Mouse (Mus musculus) kidney, embryonic 16.5 days (tissue): ENCODE data around the gene Scp2d1. TPM values are rescaled to one million over a fixed set of nuclear protein-coding genes. Genes with fewer than 3 reads are reported as not detected.

Experiments used
- ATAC-seq: fragments of 200-750 bp; cut with Nextera tagmentation; 2 replicates; pipeline ENCODE4 v1.8.0; 2017; ENCODE audit warnings: moderate TSS enrichment; ENCODE audit not compliant: low FRiP score, low TSS enrichment
- H3K27ac ChIP-seq: fragments of 300-500 bp; sonication (generic); 2 replicates; pipeline ENCODE4 v1.5.1; 2014; ENCODE audit warnings: low read length
- H3K27me3 ChIP-seq: fragments of 300-500 bp; sonication (generic); 2 replicates; pipeline ENCODE4 v1.6.1; 2014; ENCODE audit warnings: low read length, control low read depth, mixed read lengths; ENCODE audit not compliant: insufficient read depth
- H3K36me3 ChIP-seq: fragments of 300-500 bp; sonication (generic); 2 replicates; pipeline ENCODE4 v1.6.1; 2014; ENCODE audit warnings: low read length, control low read depth, mixed read lengths; ENCODE audit not compliant: insufficient read depth
- H3K4me1 ChIP-seq: fragments of 300-500 bp; sonication (generic); 2 replicates; pipeline ENCODE4 v1.6.1; 2014; ENCODE audit warnings: low read length, control low read depth, mixed read lengths; ENCODE audit not compliant: insufficient read depth
- H3K4me2 ChIP-seq: fragments of 300-500 bp; sonication (generic); replicated peaks from 2 replicates; pipeline ENCODE4 v1.6.1; 2014; ENCODE audit warnings: low read depth, low read length
- H3K4me3 ChIP-seq: fragments of 300-500 bp; sonication (generic); 2 replicates; pipeline ENCODE4 v1.5.1; 2014; ENCODE audit warnings: mild to moderate bottlenecking, low read length
- H3K9ac ChIP-seq: fragments of 300-500 bp; sonication (generic); replicated peaks from 2 replicates; pipeline ENCODE4 v1.6.1; 2014; ENCODE audit warnings: low read length
- H3K9me3 ChIP-seq: fragments of 300-500 bp; sonication (generic); 2 replicates; pipeline ENCODE4 v1.6.1; 2016; ENCODE audit warnings: low read length, control low read depth
- WGBS: fragments of 180-500 bp; shearing (Covaris S2); extraction: QIAGEN DNeasy Blood & Tissue Kit; methylation state at CpG from one replicate; pipeline ENCODE4 v1.1.7; 2014; 5-methylcytosine and 5-hydroxymethylcytosine counted together
- polyA plus RNA-seq: library from polyadenylated mRNA; unstranded; fragments of >200 nt; fragmentation: Nextera tagmentation; extraction: Ambion mirVana; gene quantifications from 2 replicates; pipeline ENCODE4 v1.2.1, GENCODE M21; 2015

Scp2d1 gene
- polyA plus RNA-seq, 1 experiment from 2014 or later, result not detected

DNA sequence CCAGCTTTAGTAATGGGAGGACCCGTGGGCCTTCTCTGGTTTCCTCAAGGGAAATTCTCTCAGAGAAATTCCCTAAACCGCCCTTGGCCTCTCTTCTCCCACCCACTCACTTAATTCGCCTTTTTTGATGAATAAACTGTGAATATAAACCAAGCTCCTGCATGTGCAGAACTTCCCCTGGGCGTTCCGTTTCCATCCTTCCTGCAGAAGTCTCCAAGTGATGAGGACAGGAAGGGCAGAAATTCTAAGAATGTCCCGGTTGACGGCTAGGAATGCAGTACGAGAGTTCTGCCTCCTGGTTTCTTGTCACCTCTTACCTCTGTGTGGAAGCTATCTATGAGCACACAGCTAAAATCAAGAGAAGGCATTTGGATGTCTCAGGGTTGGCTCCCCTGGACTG lies 25.9 kb upstream of the Scp2d1 start:
- Histone ChIP-seq H3K4me2 (no peak overlapping the region), H3K27me3 (no peaks in the 10 kb centered on the region), H3K9ac (no peak overlapping the region), H3K27ac (no peak overlapping the region), H3K36me3 (no peaks in the 10 kb centered on the region), H3K4me1 (0 out of 2 replicates have a peak, but pooled peaks cover 3% of the 10 kb centered on the region), H3K4me3 (no peak overlapping the region), H3K9me3 (no peaks in the 10 kb centered on the region)
- WGBS, result 47% methylated on average over 8 of the region's 8 CpGs
- ATAC-seq, result peak; percentile 51

DNA sequence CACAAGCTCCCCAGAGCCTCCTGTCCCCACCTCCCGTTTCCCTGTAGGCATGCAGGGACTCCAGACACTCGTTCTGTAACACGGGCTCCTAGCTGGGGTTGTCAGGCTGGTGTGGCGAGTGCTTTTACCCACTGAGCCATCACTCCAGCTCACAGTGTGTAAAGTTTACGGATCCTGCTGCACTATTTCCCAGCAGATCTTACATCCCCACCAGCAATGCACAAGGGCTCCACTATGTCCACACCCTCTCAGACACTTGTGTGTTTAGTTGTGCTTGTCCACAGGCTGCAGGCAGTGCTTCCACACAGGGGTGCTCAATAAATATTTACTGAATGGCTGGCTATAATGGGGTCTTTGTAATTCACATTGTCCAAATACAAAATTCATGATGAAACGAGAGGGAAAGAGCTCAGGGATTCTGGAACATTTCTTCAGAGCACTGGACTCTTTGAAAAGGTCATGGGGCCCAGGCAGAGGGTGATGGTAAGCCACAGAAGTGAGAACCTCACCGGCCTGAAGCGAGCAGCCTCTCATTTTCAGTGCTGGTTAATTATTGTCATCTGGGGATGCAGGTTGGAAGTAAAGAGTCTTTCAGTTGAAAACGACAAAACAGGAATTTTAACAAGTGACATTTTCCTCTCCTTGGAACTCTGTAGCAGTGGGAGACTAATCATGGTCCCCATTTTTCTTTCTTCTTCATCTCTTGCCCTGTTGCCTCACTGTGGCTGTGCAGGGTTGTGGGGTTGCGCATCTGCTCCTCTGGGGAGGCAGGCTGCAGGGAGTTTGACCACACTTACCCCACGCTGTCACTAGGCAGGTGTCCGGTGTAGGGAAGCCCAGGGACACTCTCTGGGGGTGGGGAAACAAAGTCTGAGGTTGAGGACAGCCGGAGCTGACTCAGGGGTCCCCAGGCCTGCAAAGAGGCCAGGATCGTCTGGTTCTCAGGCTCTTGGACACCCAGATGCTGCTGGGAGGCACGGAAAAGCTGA lies 15.4 kb upstream of the Scp2d1 start:
- peak; percentile 74; the same call in 1 of the 2 replicates for ATAC-seq
- 59% methylated on average over 15 of the region's 15 CpGs for WGBS

GRCm38 (mm10) chr2:144828457-144828985 lies 5.1 kb downstream of the Scp2d1 start:
- Histone ChIP-seq H3K27me3 (no peaks in the 10 kb centered on the region), H3K4me3 (no peak overlapping the region), H3K9ac (no peak overlapping the region), H3K4me2 (no peak overlapping the region), H3K9me3 (no peaks in the 10 kb centered on the region), H3K4me1 (no peaks in the 10 kb centered on the region), H3K27ac (no peak overlapping the region), H3K36me3 (no peaks in the 10 kb centered on the region)
- WGBS, result 68% methylated on average over 8 of the region's 8 CpGs
- ATAC-seq, result no peak

More for the DNA sequence above, 15.4 kb upstream of the Scp2d1 start:
- Histone ChIP-seq H3K4me1 (peaks cover 3% of the 10 kb centered on the region; the same call in 1 of the 2 replicates), H3K27ac (no peak overlapping the region), H3K36me3 (no peaks in the 10 kb centered on the region), H3K9me3 (no peaks in the 10 kb centered on the region), H3K27me3 (no peaks in the 10 kb centered on the region), H3K9ac (no peak overlapping the region), H3K4me3 (no peak overlapping the region), H3K4me2 (no peak overlapping the region)

DNA sequence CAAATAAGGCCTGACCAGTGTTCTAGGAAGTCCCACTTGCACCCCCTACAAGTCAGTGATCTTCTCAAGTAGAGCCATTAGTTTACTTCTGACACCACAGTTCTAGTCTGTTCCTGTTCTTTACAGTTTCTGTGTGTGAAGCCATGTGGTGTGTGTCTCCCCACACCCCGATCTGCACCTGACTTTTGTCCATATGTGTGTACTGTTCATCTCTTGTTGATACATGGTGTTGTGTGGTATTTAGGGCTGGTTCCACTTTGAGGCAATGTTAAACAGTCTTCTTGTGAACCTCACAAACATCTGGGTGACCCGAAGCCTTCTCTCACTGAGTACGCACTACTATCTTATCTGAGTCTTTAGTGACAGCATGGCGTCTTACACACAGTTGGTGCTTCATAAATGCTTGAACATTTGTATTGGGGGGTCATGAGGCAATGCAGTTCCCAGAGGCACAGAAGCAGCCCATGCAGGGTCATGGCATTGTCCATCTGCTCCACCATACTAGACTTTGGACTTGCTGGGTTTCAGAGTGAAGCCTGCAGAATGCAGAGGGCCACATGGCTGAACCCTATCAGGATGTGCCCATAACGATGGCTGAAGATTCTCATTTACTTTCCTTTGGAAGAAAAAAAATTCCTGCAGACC lies 13.3 kb downstream of the Scp2d1 start:
- no peaks in the 10 kb centered on the region for H3K9me3 ChIP-seq
- H3K4me3 ChIP-seq, result no peak overlapping the region
- H3K9ac ChIP-seq, result no peak overlapping the region
- H3K27me3 ChIP-seq, result no peaks in the 10 kb centered on the region
- peak; percentile 73 for ATAC-seq
- H3K4me2 ChIP-seq, result no peak overlapping the region
- H3K4me1 ChIP-seq, result peaks cover 10% of the 10 kb centered on the region
- no peaks in the 10 kb centered on the region for H3K36me3 ChIP-seq
- 67% methylated on average over 5 of the region's 5 CpGs for whole genome bisulfite sequencing
- H3K27ac ChIP-seq, result peak overlapping the region; percentile 64

DNA sequence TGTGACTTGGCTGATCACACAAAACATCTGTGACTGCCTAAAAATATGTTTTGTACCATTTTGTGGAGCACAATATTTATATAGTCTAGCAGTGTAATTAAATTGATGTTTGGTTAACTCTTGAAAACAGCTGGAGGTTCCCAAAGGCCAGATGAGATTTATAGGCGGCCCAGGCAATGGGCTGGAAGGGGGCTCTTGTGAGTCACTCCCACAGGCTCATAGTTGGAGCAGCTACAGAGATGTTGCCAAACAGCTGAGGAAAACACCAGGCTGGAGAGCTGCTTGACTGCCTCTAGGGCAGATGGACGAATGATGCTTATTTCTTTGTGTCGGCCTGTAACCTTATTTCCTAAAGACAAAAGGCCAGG lies 13.8 kb downstream of the Scp2d1 start:
- H3K9me3 ChIP-seq, result no peaks in the 10 kb centered on the region
- H3K4me3 ChIP-seq, result no peak overlapping the region
- 32% methylated on average over 3 of the region's 3 CpGs for WGBS
- peaks cover 10% of the 10 kb centered on the region for H3K4me1 ChIP-seq
- H3K4me2 ChIP-seq, result no peak overlapping the region
- H3K27ac ChIP-seq, result peak overlapping the region; percentile 64; the same call in 1 of the 2 replicates
- no peak overlapping the region for H3K9ac ChIP-seq
- peak; percentile 95 for ATAC-seq
- no peaks in the 10 kb centered on the region for H3K36me3 ChIP-seq
- no peaks in the 10 kb centered on the region for H3K27me3 ChIP-seq

GRCm38 (mm10) chr2:144868827-144869226 lies 45.4 kb downstream of the Scp2d1 start:
- H3K4me2 ChIP-seq, result no peak overlapping the region
- no peaks in the 10 kb centered on the region for H3K9me3 ChIP-seq
- H3K4me3 ChIP-seq, result no peak overlapping the region
- ATAC-seq, result no peak
- no peak overlapping the region for H3K27ac ChIP-seq
- no peak overlapping the region for H3K9ac ChIP-seq
- 0 out of 2 replicates have a peak, but pooled peaks cover 4% of the 10 kb centered on the region for H3K4me1 ChIP-seq
- H3K36me3 ChIP-seq, result no peaks in the 10 kb centered on the region
- no peaks in the 10 kb centered on the region for H3K27me3 ChIP-seq
- 84% methylated on average over 2 of the region's 2 CpGs for WGBS

Other genes starting within 250 kb of the Scp2d1 start
- gene Smim26, start 229.6 kb upstream of the Scp2d1 start, polyA plus RNA-seq, result 33.1 and 39.5 TPM in 2 replicates
- 46.9 and 47.0 TPM in 2 replicates for gene Dtd1, start 223.8 kb upstream of the Scp2d1 start, polyA plus RNA-seq